Mouse (Mus musculus): ENCODE measurements around the gene Foxo6.
A peak's percentile ranks its signal among the peaks of the same experiment; 100 is the strongest.

The Foxo6 gene

GRCm38 (mm10) chr4:120287290-120288111 is at the start of gene Foxo6:
Gene Foxo6, minus strand, starts transcription at chr4:120287349.
- DNase-seq (ENCODE audit: low spot score) = peak; percentile 85

- DNase-seq (ENCODE audit: low spot score) = no peak
Observed at GRCm38 (mm10) chr4:120334316-120334715, 47.2 kb upstream of the Foxo6 start.

- no peak for DNase-seq (ENCODE audit: low spot score)
Observed at GRCm38 (mm10) chr4:120332934-120333421, 45.8 kb upstream of the Foxo6 start.

GRCm38 (mm10) chr4:120332405-120332933 is 45.3 kb upstream of the Foxo6 start:
- DNase-seq (ENCODE audit: low spot score) = no peak

- DNase-seq (ENCODE audit: low spot score) = no peak
Observed at GRCm38 (mm10) chr4:120331992-120332391, 44.8 kb upstream of the Foxo6 start.

- DNase-seq (ENCODE audit: low spot score) = no peak
Observed at GRCm38 (mm10) chr4:120331541-120331940, 44.4 kb upstream of the Foxo6 start.

GRCm38 (mm10) chr4:120325748-120326147 is 38.6 kb upstream of the Foxo6 start:
- DNase-seq (ENCODE audit: low spot score) = no peak

- DNase-seq (ENCODE audit: low spot score) = no peak
Observed at GRCm38 (mm10) chr4:120325051-120325450, 37.9 kb upstream of the Foxo6 start.

- no peak for DNase-seq (ENCODE audit: low spot score)
Observed at GRCm38 (mm10) chr4:120323858-120324257, 36.7 kb upstream of the Foxo6 start.

GRCm38 (mm10) chr4:120323198-120323597 is 36.0 kb upstream of the Foxo6 start:
- DNase-seq (ENCODE audit: low spot score) = peak; percentile 44

GRCm38 (mm10) chr4:120317541-120317940 is 30.4 kb upstream of the Foxo6 start:
- no peak for DNase-seq (ENCODE audit: low spot score)

GRCm38 (mm10) chr4:120316716-120317115 is 29.6 kb upstream of the Foxo6 start:
- no peak for DNase-seq (ENCODE audit: low spot score)

GRCm38 (mm10) chr4:120314571-120314970 is 27.4 kb upstream of the Foxo6 start:
- DNase-seq (ENCODE audit: low spot score) = no peak

GRCm38 (mm10) chr4:120313309-120313708 is 26.2 kb upstream of the Foxo6 start:
- no peak for DNase-seq (ENCODE audit: low spot score)

- no peak for DNase-seq (ENCODE audit: low spot score)
Observed at GRCm38 (mm10) chr4:120304580-120304979, 17.4 kb upstream of the Foxo6 start.

- no peak for DNase-seq (ENCODE audit: low spot score)
Observed at GRCm38 (mm10) chr4:120299287-120299686, 12.1 kb upstream of the Foxo6 start.

GRCm38 (mm10) chr4:120291106-120291822 is 4.1 kb upstream of the Foxo6 start:
- DNase-seq (ENCODE audit: low spot score) = no peak

- no peak for DNase-seq (ENCODE audit: low spot score)
Observed at GRCm38 (mm10) chr4:120290486-120290885, 3.3 kb upstream of the Foxo6 start.

GRCm38 (mm10) chr4:120289181-120289965 is 2.2 kb upstream of the Foxo6 start:
- DNase-seq (ENCODE audit: low spot score) = no peak

GRCm38 (mm10) chr4:120286761-120287241 is 348 bp downstream of the Foxo6 start:
- DNase-seq (ENCODE audit: low spot score) = no peak

GRCm38 (mm10) chr4:120285730-120286129 is 1.4 kb downstream of the Foxo6 start:
- DNase-seq (ENCODE audit: low spot score) = no peak

- no peak for DNase-seq (ENCODE audit: low spot score)
Observed at GRCm38 (mm10) chr4:120285223-120285622, 1.9 kb downstream of the Foxo6 start.
